Mouse (Mus musculus) midbrain, embryonic 15.5 days (tissue): ENCODE results near the gene H2-M5. TPM values are rescaled to one million over a fixed set of nuclear protein-coding genes. Genes with fewer than 3 reads are reported as not detected.

Source experiments
- ATAC-seq: fragments of 200-750 bp; cut with Nextera tagmentation; replicated peaks from 2 replicates; pipeline ENCODE4 v1.8.0; 2017; ENCODE audit warnings: moderate TSS enrichment
- H3K27ac ChIP-seq: fragments of 300-500 bp; sonication (generic); 2 replicates; pipeline ENCODE4 v1.5.1; 2015; ENCODE audit warnings: mild to moderate bottlenecking, inconsistent platforms
- H3K27me3 ChIP-seq: fragments of 300-500 bp; sonication (generic); replicated peaks from 2 replicates; pipeline ENCODE4 v1.6.1; 2015; ENCODE audit warnings: inconsistent platforms
- H3K36me3 ChIP-seq: fragments of 300-500 bp; sonication (generic); replicated peaks from 2 replicates; pipeline ENCODE4 v1.6.1; 2015; ENCODE audit warnings: inconsistent platforms
- H3K4me1 ChIP-seq: fragments of 300-500 bp; sonication (generic); 2 replicates; pipeline ENCODE4 v1.6.1; 2015; ENCODE audit warnings: inconsistent platforms
- H3K4me2 ChIP-seq: fragments of 300-500 bp; sonication (generic); 2 replicates; pipeline ENCODE4 v1.6.1; 2015; ENCODE audit warnings: inconsistent platforms, mild to moderate bottlenecking, moderate library complexity
- H3K4me3 ChIP-seq: fragments of 300-500 bp; sonication (generic); 2 replicates; pipeline ENCODE4 v1.5.1; 2015; ENCODE audit warnings: mild to moderate bottlenecking, inconsistent platforms
- H3K9ac ChIP-seq: fragments of 300-500 bp; sonication (generic); 2 replicates; pipeline ENCODE4 v1.6.1; 2015; ENCODE audit warnings: mild to moderate bottlenecking, inconsistent platforms
- H3K9me3 ChIP-seq: fragments of 300-500 bp; sonication (generic); 2 replicates; pipeline ENCODE4 v1.6.1; 2016; ENCODE audit warnings: inconsistent platforms
- WGBS: fragments of 180-500 bp; shearing (Covaris S2); methylation state at CpG from one replicate; pipeline ENCODE4 v1.1.7; 2015; ENCODE audit warnings: mixed read lengths; 5-methylcytosine and 5-hydroxymethylcytosine counted together
- polyA plus RNA-seq: library from polyadenylated mRNA; unstranded; fragments of >200 nt; fragmentation: Nextera tagmentation; extraction: Ambion mirVana; gene quantifications from 2 replicates; pipeline ENCODE4 v1.2.1, GENCODE M21; 2015

H2-M5 gene
- polyA plus RNA-seq, 1 experiment from 2014 or later, result 3.8 TPM

DNA sequence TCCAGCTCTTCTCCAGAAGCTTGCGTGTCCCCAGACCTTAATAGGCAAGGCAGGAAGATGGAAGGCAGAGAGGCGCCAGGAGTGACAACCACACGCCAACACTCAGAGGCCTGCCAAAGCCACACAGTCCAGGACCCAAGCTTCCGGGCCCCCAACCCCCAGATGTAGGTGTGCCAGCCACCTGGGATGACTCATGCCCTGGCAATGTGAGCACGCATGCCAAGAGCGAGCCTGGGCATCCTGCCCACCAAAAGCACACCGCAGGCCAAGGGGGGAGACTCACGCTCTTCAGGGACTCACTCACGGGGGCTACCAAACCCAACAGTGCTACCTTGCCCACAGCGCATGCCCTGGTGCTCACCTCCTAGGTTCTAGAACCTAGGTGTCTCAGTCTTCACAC, 46.9 kb downstream of the H2-M5 start:
- Histone ChIP-seq H3K27ac (no peak overlapping the region), H3K9ac (no peak overlapping the region), H3K27me3 (peaks cover 47% of the 10 kb centered on the region), H3K36me3 (no peaks in the 10 kb centered on the region), H3K4me2 (peak overlapping the region; percentile 72), H3K9me3 (no peaks in the 10 kb centered on the region), H3K4me3 (peak overlapping the region; percentile 41; the same call in 1 of the 2 replicates), H3K4me1 (peaks cover 22% of the 10 kb centered on the region)
- WGBS, result 54% methylated on average over 10 of the region's 10 CpGs
- no peak for ATAC-seq

DNA sequence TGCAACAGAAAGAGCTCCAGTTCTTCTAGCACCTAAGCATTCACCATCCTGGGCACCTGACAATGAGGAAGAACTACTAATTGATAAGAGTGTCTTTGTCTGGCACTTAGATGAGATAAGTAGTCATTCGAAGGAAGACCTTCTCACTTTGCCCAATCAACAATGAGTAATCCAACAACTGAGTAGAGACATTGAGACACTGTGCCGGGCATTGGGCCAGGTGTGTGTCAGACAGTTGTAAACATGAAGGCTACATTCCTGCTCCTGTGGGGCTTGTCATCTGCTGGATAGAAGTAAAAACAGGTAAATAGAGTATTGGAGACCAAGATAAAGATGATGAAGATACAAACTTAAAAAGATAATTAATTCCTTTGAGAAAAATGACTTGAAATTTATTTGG, 51.3 kb downstream of the H2-M5 start:
- Histone ChIP-seq H3K36me3 (no peaks in the 10 kb centered on the region), H3K27me3 (peaks cover 26% of the 10 kb centered on the region), H3K9ac (no peak overlapping the region), H3K4me2 (no peak overlapping the region), H3K9me3 (no peaks in the 10 kb centered on the region), H3K4me1 (peaks cover 8% of the 10 kb centered on the region), H3K27ac (no peak overlapping the region), H3K4me3 (no peak overlapping the region)
- no peak for ATAC-seq
- 89% methylated on average over 2 of the region's 2 CpGs for WGBS

Other genes starting within 250 kb of the H2-M5 start
- gene H2-M10.5, start 216.6 kb downstream of the H2-M5 start, polyA plus RNA-seq, result not detected in 2 replicates
- not detected in 2 replicates for gene H2-M10.6, start 177.4 kb downstream of the H2-M5 start, polyA plus RNA-seq
- 46.1 and 51.7 TPM in 2 replicates for gene Trim26, start 152.4 kb downstream of the H2-M5 start, polyA plus RNA-seq
- 0.79 and 1.2 TPM in 2 replicates for gene Trim15, start 122.3 kb downstream of the H2-M5 start, polyA plus RNA-seq
- 1.2 and 1.5 TPM in 2 replicates for gene Trim10, start 120.0 kb downstream of the H2-M5 start, polyA plus RNA-seq
- not detected in 2 replicates for gene Trim40, start 99.4 kb downstream of the H2-M5 start, polyA plus RNA-seq
- gene Trim31, start 91.4 kb downstream of the H2-M5 start, polyA plus RNA-seq, result not detected in 2 replicates
- gene Rnf39, start 46.6 kb downstream of the H2-M5 start, polyA plus RNA-seq, result 1.1 and 1.7 TPM in 2 replicates
- gene Ppp1r11, start 37.8 kb downstream of the H2-M5 start, polyA plus RNA-seq, result 163 and 172 TPM in 2 replicates
- 51.0 and 52.7 TPM in 2 replicates for gene Znrd1, start 31.0 kb downstream of the H2-M5 start, polyA plus RNA-seq
- gene Znrd1as, start 30.9 kb downstream of the H2-M5 start, polyA plus RNA-seq, result 4.7 and 4.9 TPM in 2 replicates
- gene 2410137M14Rik, start 8.3 kb downstream of the H2-M5 start, polyA plus RNA-seq, result 0.40 and 0.68 TPM in 2 replicates
- 289 and 324 TPM in 2 replicates for gene Zfp57, start 11.6 kb upstream of the H2-M5 start, polyA plus RNA-seq
- gene Mog, start 33.9 kb upstream of the H2-M5 start, polyA plus RNA-seq, result 2.4 and 3.7 TPM in 2 replicates
- gene Gabbr1, start 56.4 kb upstream of the H2-M5 start, polyA plus RNA-seq, result 86.4 and 88.8 TPM in 2 replicates
- 0.06 TPM in 1 of 2 replicates, not detected in the other for gene Olfr90, start 99.0 kb upstream of the H2-M5 start, polyA plus RNA-seq
- not detected in 2 replicates for gene Olfr91, start 108.7 kb upstream of the H2-M5 start, polyA plus RNA-seq
- gene Olfr92, start 130.6 kb upstream of the H2-M5 start, polyA plus RNA-seq, result not detected in 2 replicates
- gene Olfr93, start 172.0 kb upstream of the H2-M5 start, polyA plus RNA-seq, result not detected in 2 replicates
- not detected in 2 replicates for gene Ubd, start 204.4 kb upstream of the H2-M5 start, polyA plus RNA-seq
- 0.10 and 0.26 TPM in 2 replicates for gene Olfr94, start 211.5 kb upstream of the H2-M5 start, polyA plus RNA-seq
- gene Olfr95, start 223.6 kb upstream of the H2-M5 start, polyA plus RNA-seq, result not detected in 2 replicates
- not detected in 2 replicates for gene Olfr96, start 230.6 kb upstream of the H2-M5 start, polyA plus RNA-seq
- gene Olfr97, start 247.8 kb upstream of the H2-M5 start, polyA plus RNA-seq, result not detected in 2 replicates